Mouse (Mus musculus) kidney, adult 2 months (tissue): ENCODE data around the gene Slc25a1. TPM values are rescaled to one million over a fixed set of nuclear protein-coding genes. Genes with fewer than 3 reads are reported as not detected.

Experiments used
- DNase-seq: peaks from one replicate; pipeline ENCODE4 v3.0.0; 2021
- H3K27ac ChIP-seq: fragments of 200-500 bp; 2 replicates; pipeline ENCODE4 v1.5.1; 2012; ENCODE audit warnings: low read depth, low read length, control low read depth, inconsistent platforms; ENCODE audit not compliant: insufficient read depth
- H3K27me3 ChIP-seq: fragments of 200-500 bp; replicated peaks from 2 replicates; pipeline ENCODE4 v1.6.1; 2012; ENCODE audit warnings: mild to moderate bottlenecking, moderate library complexity, low read length, inconsistent platforms; ENCODE audit not compliant: control insufficient read depth, insufficient read depth
- H3K36me3 ChIP-seq: fragments of 200-500 bp; 2 replicates; pipeline ENCODE4 v1.6.1; 2012; ENCODE audit warnings: mild to moderate bottlenecking, moderate library complexity, low read length, inconsistent platforms; ENCODE audit not compliant: control insufficient read depth, insufficient read depth
- H3K4me1 ChIP-seq: fragments of 200-500 bp; 2 replicates; pipeline ENCODE4 v1.6.1; 2011; ENCODE audit warnings: low read length; ENCODE audit not compliant: control insufficient read depth, insufficient read depth
- H3K4me3 ChIP-seq: fragments of 200-500 bp; 2 replicates; pipeline ENCODE4 v1.5.1; 2011; ENCODE audit warnings: mild to moderate bottlenecking, low read depth, low read length, control low read depth; ENCODE audit not compliant: insufficient read depth
- CTCF ChIP-seq: fragments of 200-500 bp; conservative IDR thresholded peaks from 2 replicates; pipeline ENCODE4 v1.5.1; 2011; ENCODE audit warnings: low read depth, mild to moderate bottlenecking, control low read depth, low read length, moderate library complexity, mixed read lengths; ENCODE audit not compliant: insufficient read depth, insufficient read length
- POLR2A ChIP-seq: fragments of 200-500 bp; IDR thresholded peaks from one replicate; pipeline ENCODE4 v1.6.1; 2011; ENCODE audit warnings: low read depth, low read length, control low read depth
- WGBS: fragments of 180-500 bp; shearing (Covaris S2); methylation state at CpG from one replicate; pipeline ENCODE4 v1.1.7; 2018; 5-methylcytosine and 5-hydroxymethylcytosine counted together
- polyA plus RNA-seq: library from polyadenylated mRNA; depleted of rRNA; stranded (reverse); fragments of >200 nt; gene quantifications from 2 replicates; pipeline ENCODE4 v1.2.3, GENCODE M21; 2012

The Slc25a1 gene
- polyA plus RNA-seq, 1 experiment = 300 TPM

DNA sequence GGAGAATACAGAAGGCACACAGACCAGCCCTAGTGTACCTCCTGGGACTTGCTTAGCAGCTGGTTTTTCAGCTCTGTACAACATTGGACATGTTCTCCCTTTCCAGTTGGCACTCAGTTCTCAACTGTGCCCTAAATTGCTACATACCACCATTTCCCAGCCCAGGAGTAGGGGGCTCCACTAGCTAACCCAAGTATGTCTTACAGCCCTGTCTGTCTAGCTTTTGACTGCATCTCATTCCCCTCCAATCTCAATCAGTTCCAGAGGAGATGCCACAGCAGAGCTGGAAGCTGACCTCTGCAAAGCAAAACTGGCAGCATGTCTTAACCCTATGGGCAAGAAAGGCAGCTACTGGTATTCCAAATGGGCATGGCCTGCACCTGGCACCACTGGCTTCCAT is 31.9 kb downstream of the Slc25a1 start:
- Histone ChIP-seq H3K36me3 (no peaks in the 10 kb centered on the region), H3K27ac (no peak overlapping the region), H3K4me3 (no peak overlapping the region), H3K4me1 (peaks cover 6% of the 10 kb centered on the region; the same call in 1 of the 2 replicates), H3K27me3 (no peaks in the 10 kb centered on the region)
- no peak for DNase-seq
- TF ChIP-seq CTCF (no peak), POLR2A (no peak)

GRCm38 (mm10) chr16:17893923-17894322 is 34.1 kb downstream of the Slc25a1 start, which contains the start of gene Tssk1:
TSS of gene Tssk1 (plus strand) at chr16:17894223.
- Histone ChIP-seq H3K36me3 (no peaks in the 10 kb centered on the region), H3K27ac (no peak within 1 kb of the TSS), H3K4me3 (no peak within 1 kb of the TSS), H3K27me3 (no peaks in the 10 kb centered on the region), H3K4me1 (peaks cover 16% of the 10 kb centered on the region)
- WGBS = 63% methylated on average over 2 of the region's 2 CpGs
- TF ChIP-seq POLR2A = no peak
- TF ChIP-seq CTCF = no peak
- DNase-seq = no peak

- Histone ChIP-seq H3K36me3 (no peaks in the 10 kb centered on the region), H3K4me1 (peaks cover 16% of the 10 kb centered on the region), H3K27ac (peak overlapping the region; percentile 69), H3K4me3 (no peak overlapping the region), H3K27me3 (no peaks in the 10 kb centered on the region)
- WGBS = 11% methylated on average over 3 of the region's 3 CpGs
- TF ChIP-seq CTCF (no peak), POLR2A (no peak)
- peak; percentile 94 for DNase-seq
Measured at GRCm38 (mm10) chr16:17892606-17893005, 35.4 kb downstream of the Slc25a1 start.

DNA sequence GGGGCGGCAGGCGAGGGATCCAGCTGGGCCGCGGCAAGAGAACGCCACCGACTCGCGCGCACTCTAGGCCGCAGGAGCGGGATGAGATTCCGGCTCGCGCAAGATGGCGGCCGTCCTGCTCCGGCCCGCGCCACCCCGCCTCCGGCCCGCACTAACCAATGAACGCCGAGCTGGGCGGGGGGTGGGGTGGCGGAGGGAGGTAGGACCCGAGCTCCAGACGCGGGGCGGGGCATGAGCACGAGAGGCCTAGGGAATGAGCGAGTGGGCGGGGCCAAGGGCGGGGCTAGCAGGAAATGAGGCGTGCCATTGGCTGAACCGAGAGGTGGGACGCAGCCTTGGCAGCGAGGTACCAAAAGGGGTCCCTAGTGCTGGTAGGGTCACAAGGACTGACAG is 36.5 kb downstream of the Slc25a1 start, which contains the start of gene Gm20518:
Gene Gm20518 (minus strand): TSS at position 105 of the 393 bp plus-strand sequence.
- WGBS = under 1% methylated on average over 35 of the region's 38 CpGs
- peaks cover 16% of the 10 kb centered on the region for H3K4me1 ChIP-seq
- peak within 1 kb of the TSS; percentile 85 for H3K4me3 ChIP-seq
- H3K27ac ChIP-seq = peak within 1 kb of the TSS; percentile 94
- H3K36me3 ChIP-seq = no peaks in the 10 kb centered on the region
- H3K27me3 ChIP-seq = no peaks in the 10 kb centered on the region
- peak; percentile 99 for DNase-seq
- peak; percentile 62 for TF ChIP-seq POLR2A
- no peak for TF ChIP-seq CTCF

DNA sequence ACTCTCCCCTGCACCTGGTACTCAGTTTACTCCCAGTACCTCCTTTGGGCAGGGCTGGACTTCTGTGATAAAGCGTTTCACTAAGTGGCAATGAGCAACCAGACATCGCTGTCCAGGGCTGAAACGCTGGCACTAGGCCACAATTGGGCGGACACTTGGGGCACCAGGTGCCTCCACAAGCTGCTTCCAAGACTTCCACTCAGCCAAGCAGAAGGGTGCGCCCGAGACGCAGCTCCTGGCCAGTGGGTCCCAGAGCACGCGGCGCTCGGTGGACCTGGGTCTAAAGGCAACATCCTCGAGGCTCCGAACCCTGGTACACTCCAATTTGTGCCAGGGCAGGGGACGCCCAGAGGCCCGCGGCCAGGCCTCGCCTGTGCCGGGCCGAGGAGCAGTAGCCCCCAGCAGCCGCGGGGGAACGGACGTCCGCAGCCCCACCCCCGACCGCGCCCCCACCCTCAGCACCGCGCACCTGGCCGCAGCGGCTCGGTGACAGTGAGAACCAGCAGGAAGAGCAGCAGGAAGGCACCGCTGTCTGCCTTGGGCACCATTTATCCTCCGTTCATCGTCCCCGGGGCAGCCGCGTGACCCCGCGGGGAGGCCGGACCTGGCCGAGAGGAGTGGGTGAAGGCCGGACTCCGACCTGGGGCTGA is 37.0 kb downstream of the Slc25a1 start:
- DNase-seq = peak; percentile 94
- Histone ChIP-seq H3K36me3 (no peaks in the 10 kb centered on the region), H3K27ac (peak overlapping the region; percentile 94), H3K4me3 (peak overlapping the region; percentile 85), H3K4me1 (peaks cover 16% of the 10 kb centered on the region), H3K27me3 (no peaks in the 10 kb centered on the region)
- WGBS = 1% methylated on average over 44 of the region's 44 CpGs
- TF ChIP-seq POLR2A = no peak
- no peak for TF ChIP-seq CTCF

GRCm38 (mm10) chr16:17890342-17890727 is 37.7 kb downstream of the Slc25a1 start:
- no peak for DNase-seq

GRCm38 (mm10) chr16:17889689-17890341 is 38.2 kb downstream of the Slc25a1 start:
- 77% methylated on average over 6 of the region's 6 CpGs for WGBS

More at GRCm38 (mm10) chr16:17890342-17890727, 37.7 kb downstream of the Slc25a1 start:
- Histone ChIP-seq H3K4me1 (peaks cover 21% of the 10 kb centered on the region), H3K27me3 (no peaks in the 10 kb centered on the region), H3K4me3 (peak overlapping the region; percentile 85), H3K27ac (no peak overlapping the region), H3K36me3 (no peaks in the 10 kb centered on the region)
- TF ChIP-seq CTCF (no peak), POLR2A (no peak)
- WGBS = 35% methylated on average over 2 of the region's 2 CpGs

More at GRCm38 (mm10) chr16:17889689-17890341, 38.2 kb downstream of the Slc25a1 start:
- no peak for TF ChIP-seq POLR2A
- no peak for TF ChIP-seq CTCF
- Histone ChIP-seq H3K27me3 (no peaks in the 10 kb centered on the region), H3K4me3 (no peak overlapping the region), H3K36me3 (no peaks in the 10 kb centered on the region), H3K27ac (no peak overlapping the region), H3K4me1 (peaks cover 22% of the 10 kb centered on the region)
- no peak for DNase-seq
